Comparison of ENCODE assay signal across 8 mouse cellular contexts in the genomic region with DNA sequence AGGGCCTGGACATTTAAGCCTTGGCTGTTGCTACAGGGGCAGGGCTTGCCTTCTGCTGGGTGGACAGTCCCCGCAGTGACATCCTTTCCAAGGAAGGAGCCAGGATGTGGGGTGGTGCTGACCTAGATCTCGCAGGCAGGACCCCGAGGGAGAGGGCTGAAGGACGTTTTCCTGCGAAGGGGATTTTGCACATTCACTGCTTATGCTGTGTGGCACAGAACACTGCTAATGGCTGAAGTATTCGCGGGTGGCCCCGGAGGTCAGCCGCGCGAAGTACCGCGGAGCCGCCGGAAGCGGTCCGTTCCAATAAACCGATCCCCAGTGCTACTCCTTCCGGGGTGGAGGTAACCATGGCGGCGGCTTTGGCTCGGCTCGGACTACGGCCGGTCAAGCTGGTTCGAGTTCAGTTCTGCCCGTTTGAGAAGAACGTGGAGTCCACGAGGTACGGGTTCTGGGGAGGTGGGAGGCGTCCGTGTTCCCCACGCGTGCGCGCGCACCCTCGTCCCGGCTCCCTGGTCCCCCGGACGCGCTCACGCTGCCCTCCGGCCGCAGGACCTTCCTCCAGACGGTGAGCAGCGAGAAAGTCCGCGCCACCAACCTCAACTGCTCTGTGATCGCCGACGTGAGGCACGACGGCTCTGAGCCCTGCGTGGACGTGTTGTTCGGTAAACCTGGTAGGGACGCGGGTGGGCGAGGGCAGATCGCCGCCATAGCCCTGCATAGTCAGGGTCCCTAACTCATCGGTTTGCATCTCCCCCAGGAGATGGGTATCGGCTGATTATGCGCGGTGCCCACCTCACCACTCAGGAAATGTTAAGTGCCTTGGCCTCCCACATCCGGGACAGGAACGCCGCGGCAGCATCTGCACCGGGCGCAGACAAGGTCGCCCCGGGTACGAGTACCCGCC. TPM values are rescaled to one million over a fixed set of nuclear protein-coding genes. Genes with fewer than 3 reads are reported as not detected.
A peak's percentile ranks its signal among the peaks of the same experiment; 100 is the strongest.
DNase-seq lines count a peak whose midpoint lies in the region; ATAC-seq and TF ChIP-seq lines count a peak whose summit lies in the region.

A gene (plus strand): TSS at position 279 of the 907 bp plus-strand sequence.

- H3K27ac ChIP-seq in heart, embryonic 11.5 days (ENCODE audit: low read depth, low read length): peak within 1 kb of the TSS; percentile 65
- peak within 1 kb of the TSS; percentile 89 for H3K27ac ChIP-seq in kidney, embryonic 15.5 days
- H3K27ac ChIP-seq in liver, adult 2 months (replicated peaks; ENCODE audit: insufficient read depth, low read depth, low read length): peak within 1 kb of the TSS; percentile 88

- H3K79me2 ChIP-seq in liver, adult 2 months (ENCODE audit: control insufficient read depth, insufficient read depth, low read length): peaks cover 3% of the 10 kb centered on the region; the same call in 1 of the 2 replicates

- no peaks in the 10 kb centered on the region for H3K36me3 ChIP-seq in heart, embryonic 11.5 days (ENCODE audit: control insufficient read depth, insufficient read depth, low read length)
- peaks cover 31% of the 10 kb centered on the region for H3K36me3 ChIP-seq in kidney, embryonic 15.5 days
- H3K36me3 ChIP-seq in liver, adult 2 months (ENCODE audit: control insufficient read depth, insufficient read depth, low read length): no peaks in the 10 kb centered on the region

- DNase-seq in 3T3-L1 (ENCODE audit: low read depth, low spot score): peak; percentile 82
- peak; percentile 88 to 90 for DNase-seq in adrenal gland, postnatal 36 days
- DNase-seq in liver, adult 2 months (ENCODE audit: extremely low read depth, low read depth, low spot score): peak; percentile 67
- peak; percentile 67 to 79 for DNase-seq in spleen, postnatal 14 days (ENCODE audit: low spot score in 2 of 2)

- WGBS in heart, embryonic 11.5 days (ENCODE audit: insufficient replicate concordance): under 1% methylated on average over 76 of the region's 76 CpGs
- WGBS in kidney, embryonic 15.5 days: under 1% methylated on average over 76 of the region's 76 CpGs
- under 1% methylated on average over 76 of the region's 76 CpGs for WGBS in liver, adult 2 months

- peaks cover 21% of the 10 kb centered on the region for H3K4me1 ChIP-seq in heart, embryonic 11.5 days (ENCODE audit: control insufficient read depth, insufficient read depth, low read length)
- H3K4me1 ChIP-seq in kidney, embryonic 15.5 days: peaks cover 26% of the 10 kb centered on the region
- peaks cover 17% of the 10 kb centered on the region for H3K4me1 ChIP-seq in liver, adult 2 months (ENCODE audit: control insufficient read depth, insufficient read depth, low read length)

- H3K27me3 ChIP-seq in heart, embryonic 11.5 days (ENCODE audit: control insufficient read depth, insufficient read depth, low read length): no peaks in the 10 kb centered on the region
- H3K27me3 ChIP-seq in kidney, embryonic 15.5 days: no peaks in the 10 kb centered on the region
- no peaks in the 10 kb centered on the region for H3K27me3 ChIP-seq in liver, adult 2 months (ENCODE audit: control insufficient read depth, insufficient read depth, low read length)

- peak within 1 kb of the TSS; percentile 82 for H3K9ac ChIP-seq in heart, embryonic 11.5 days (ENCODE audit: low read depth, low read length)
- H3K9ac ChIP-seq in kidney, embryonic 15.5 days: peak within 1 kb of the TSS; percentile 90
- H3K9ac ChIP-seq in liver, adult 2 months (ENCODE audit: low read depth, low read length): peak within 1 kb of the TSS; percentile 97

- peak within 1 kb of the TSS; percentile 66 for H3K4me3 ChIP-seq in heart, embryonic 11.5 days (ENCODE audit: low read depth, low read length)
- peak within 1 kb of the TSS; percentile 76 for H3K4me3 ChIP-seq in kidney, embryonic 15.5 days (replicated peaks)
- peak within 1 kb of the TSS; percentile 86 for H3K4me3 ChIP-seq in liver, adult 2 months (ENCODE audit: insufficient read depth, low read depth, low read length)

- TF ChIP-seq CTCF in liver, adult 2 months (IDR thresholded peaks at IDR 0.05; ENCODE audit: low read depth, low read length): no peak

- ATAC-seq in erythroblast, adult 5-6 weeks (replicated peaks; ENCODE audit: low FRiP score, poor library complexity, severe bottlenecking): peak; percentile 78
- ATAC-seq in heart, embryonic 11.5 days (replicated peaks; ENCODE audit: insufficient number of reproducible peaks, low FRiP score, low TSS enrichment): peak; percentile 79
- ATAC-seq in kidney, embryonic 15.5 days (replicated peaks; ENCODE audit: low FRiP score): peak; percentile 88
- ATAC-seq in monocyte, adult 5-6 weeks (replicated peaks; ENCODE audit: insufficient number of reproducible peaks, low FRiP score, low TSS enrichment, poor library complexity, severe bottlenecking): peak; percentile 90

- peak; percentile 58; the same call in 1 of the 2 replicates for TF ChIP-seq POLR2A in liver, adult 2 months (IDR thresholded peaks at IDR 0.05; ENCODE audit: extremely low read depth, insufficient read depth, low read length)

- H3K9me3 ChIP-seq in heart, embryonic 11.5 days (replicated peaks; ENCODE audit: control insufficient read depth, low read length): no peaks in the 10 kb centered on the region
- H3K9me3 ChIP-seq in kidney, embryonic 15.5 days (replicated peaks): no peaks in the 10 kb centered on the region

- peak within 1 kb of the TSS; percentile 82 for H3K4me2 ChIP-seq in heart, embryonic 11.5 days
- H3K4me2 ChIP-seq in kidney, embryonic 15.5 days: peak within 1 kb of the TSS; percentile 88

RNA-seq across cellular contexts. Expression of the gene that starts here (rescaled TPM):
- 100 to 1,000 TPM; 103 to 109 TPM for total RNA-seq in adrenal gland, postnatal 36 days (2021)
- 21.7 and 33.9 TPM in 2 replicates for total RNA-seq in erythroblast, adult 5-6 weeks (2015; ENCODE audit: low replicate concordance)
- total RNA-seq in erythroblast, adult 5-6 weeks (2017; ENCODE audit: low replicate concordance): 6.6 and 14.8 TPM in 2 replicates
- polyA plus RNA-seq in heart, embryonic 11.5 days (2014; fragmentation: Nextera tagmentation; extraction: Ambion mirVana): 138 and 144 TPM in 2 replicates
- 134 and 147 TPM in 2 replicates for polyA plus RNA-seq in kidney, embryonic 15.5 days (2015; fragmentation: Nextera tagmentation; extraction: Ambion mirVana)
- total RNA-seq in liver, adult 2 months (2014; rRNA removed): 66.0 and 78.2 TPM in 2 replicates
- 73.8 and 80.0 TPM in 2 replicates for polyA plus RNA-seq in liver, adult 2 months (2012; rRNA removed)
- total RNA-seq in monocyte, adult 5-6 weeks (2017): 4.4 to 38.2 TPM (median 19.3 TPM) in 3 replicates

Comparison
In these comparisons a context has a peak if more than half of its experiments do, and no peak if none do; other contexts are left out.
1. Peak in every context shown above with its lines: DNase-seq, ATAC-seq, H3K4me3 ChIP-seq and H3K27ac ChIP-seq.